Mouse (Mus musculus): ENCODE measurements around the gene Tenm4.

Tenm4 gene

DNA sequence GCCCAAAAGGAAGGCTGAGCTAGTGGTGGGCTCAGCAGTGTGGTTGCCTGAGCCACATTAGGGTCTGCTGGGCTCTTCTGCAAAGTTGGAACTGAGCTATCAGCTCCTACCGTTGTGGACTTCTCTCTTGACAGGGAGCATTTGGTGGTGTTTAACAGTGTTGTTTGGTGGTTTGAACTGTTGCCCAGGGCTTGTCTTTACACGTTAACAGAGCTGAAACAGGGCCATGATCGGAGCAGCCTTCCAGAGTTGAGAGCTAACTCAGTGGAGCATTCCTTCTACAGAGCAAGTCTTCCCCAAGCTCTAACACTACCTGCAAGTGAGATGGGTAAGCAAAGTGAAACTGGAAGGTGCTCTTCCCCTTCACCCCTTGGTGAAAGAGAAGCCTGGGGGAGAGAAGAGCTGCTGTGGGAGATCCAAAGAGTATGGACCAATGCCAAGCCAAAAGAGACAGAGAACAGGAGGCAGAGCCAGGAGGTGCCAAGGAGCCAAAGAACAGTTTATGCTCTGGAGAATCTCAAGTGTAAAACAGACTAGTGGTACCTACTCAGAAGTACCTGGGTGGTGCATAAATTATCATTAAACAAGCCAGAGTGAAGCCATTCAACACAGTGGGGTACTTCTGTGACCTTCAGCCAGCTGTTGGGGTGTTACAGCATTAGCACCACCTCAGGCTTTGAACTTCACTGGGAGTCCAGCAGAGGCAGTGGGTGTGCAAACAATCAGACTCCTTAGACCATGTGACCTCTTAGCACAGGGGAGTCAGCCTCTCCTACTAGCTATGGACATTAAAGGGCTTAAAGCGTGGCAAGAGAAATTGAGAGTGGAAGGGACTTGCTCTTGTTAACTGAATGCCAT, 71.5 kb downstream of the Tenm4 start:
- no peak for DNase-seq (ENCODE audit: low spot score in 2 of 2)

DNA sequence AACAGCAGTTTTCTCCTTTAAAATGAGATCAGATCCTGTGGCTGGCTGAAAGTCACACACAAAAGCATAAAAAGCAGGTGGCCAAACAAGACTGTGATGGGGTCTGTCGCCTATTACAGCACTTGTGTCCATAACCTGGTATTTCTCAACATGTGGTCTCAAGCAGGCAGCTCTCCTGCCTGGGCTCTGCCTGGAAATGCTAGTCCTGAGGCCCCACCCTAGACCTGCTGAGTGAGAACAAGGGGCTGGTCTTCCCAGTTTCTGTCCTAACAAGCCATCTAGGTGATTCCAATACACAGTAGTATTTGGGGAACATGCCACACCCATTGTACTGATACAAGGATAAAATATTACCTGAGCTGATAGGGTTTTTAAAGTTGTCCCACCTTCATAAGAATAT, 73.8 kb downstream of the Tenm4 start:
- DNase-seq (ENCODE audit: low spot score in 2 of 2) = no peak

DNA sequence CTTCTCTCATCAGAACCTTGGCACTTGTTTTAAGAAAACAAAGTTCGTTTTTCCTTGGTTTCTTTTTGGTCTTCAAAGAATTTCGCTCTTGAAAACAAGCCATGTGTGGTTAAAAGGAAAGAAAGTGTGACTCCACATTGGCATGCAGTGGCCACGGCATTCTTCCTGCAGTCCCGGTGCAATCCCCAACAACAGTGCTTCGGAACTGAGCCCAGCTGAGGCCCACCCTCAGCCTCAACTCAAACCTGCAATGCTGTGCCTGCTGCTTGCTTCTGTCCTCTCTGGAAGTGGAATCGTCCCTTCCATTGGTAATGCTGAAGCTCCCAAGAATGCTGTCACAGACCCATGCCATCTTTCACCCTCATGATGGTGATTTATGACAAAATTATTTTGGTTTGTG, 88.6 kb downstream of the Tenm4 start:
- DNase-seq (ENCODE audit: low spot score in 2 of 2) = no peak

DNA sequence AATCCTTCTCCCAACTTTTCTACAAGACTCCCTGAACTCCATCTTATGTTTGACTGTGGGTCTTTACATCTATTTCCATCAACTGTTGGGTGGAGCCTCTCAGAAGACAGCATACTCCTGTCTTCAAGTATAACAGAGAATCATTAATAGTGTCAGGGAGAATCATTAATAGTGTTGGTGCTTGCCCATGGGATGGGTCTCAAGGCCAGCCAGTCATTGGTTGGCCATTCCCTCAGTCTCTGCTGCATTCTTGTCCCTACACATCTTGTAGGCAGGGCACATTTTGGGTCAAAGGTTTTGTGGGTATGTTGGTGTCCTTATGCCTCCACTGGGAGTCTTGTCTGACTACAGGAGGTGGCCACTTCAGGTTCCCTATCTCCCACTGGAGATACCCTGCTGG, 91.1 kb downstream of the Tenm4 start:
- no peak for DNase-seq (ENCODE audit: low spot score in 2 of 2)

DNA sequence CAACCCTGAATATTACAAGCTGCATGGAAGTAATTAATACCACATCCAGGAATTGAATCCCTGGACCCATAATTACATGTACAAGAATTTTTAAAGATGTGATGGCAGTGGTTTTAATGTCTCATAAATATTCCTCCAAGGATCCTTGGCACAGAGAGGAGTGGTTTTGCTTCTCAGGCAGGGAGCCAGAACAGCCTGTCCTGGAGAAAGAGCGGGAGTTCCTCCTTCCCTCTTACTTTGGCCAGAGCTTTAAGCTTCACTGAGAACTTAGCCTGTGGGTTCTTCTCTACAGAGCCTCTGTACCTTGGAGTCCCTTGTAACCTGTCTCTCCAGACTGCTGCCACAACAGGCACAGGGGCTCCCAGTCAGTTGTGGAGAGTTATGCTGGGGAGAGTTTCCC, 94.9 kb downstream of the Tenm4 start:
- DNase-seq (ENCODE audit: low spot score in 2 of 2) = peak in 1 of 2 experiments; percentile 34

GRCm38 (mm10) chr7:96267266-96267665, 96.2 kb downstream of the Tenm4 start:
- DNase-seq (ENCODE audit: low spot score in 2 of 2) = no peak

DNA sequence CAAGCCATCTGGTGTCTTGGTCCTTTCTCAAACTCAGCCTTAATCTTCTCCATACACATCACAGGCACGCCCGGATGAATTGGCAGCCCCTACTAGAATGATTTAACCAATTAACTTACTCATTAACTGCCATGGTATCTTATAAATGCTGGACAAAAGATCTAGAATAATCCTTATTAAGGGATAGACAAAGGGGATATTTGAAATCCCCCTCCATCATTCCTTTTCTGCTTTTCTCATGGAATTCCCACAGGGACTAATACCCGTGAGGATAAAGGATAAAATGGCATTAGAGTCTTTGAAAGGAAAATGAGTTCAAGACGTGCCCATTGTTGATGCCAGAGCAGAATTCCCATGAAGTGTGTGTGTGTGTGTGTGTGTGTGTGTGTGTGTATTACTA, 99.6 kb downstream of the Tenm4 start:
- DNase-seq (ENCODE audit: low spot score in 2 of 2) = no peak

DNA sequence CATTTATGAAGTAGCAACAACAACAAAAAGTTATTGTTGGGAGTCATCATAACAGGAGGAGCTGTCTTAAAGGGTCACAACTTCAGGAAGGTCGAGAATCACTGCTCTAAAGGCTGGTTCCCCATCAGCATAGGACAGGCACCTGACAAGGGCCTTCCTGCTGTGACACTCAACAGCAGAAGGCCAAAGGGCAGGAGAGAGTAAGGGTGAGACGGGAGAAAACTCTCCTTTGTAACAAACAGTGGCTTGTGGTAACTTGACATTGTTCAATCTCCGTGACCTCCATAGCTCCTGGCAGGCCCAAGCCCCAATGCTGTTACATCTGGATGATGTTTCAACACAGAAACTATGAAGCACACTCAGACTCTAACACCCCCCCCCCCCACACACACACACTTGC, 101.0 kb downstream of the Tenm4 start:
- no peak for DNase-seq (ENCODE audit: low spot score in 2 of 2)

DNA sequence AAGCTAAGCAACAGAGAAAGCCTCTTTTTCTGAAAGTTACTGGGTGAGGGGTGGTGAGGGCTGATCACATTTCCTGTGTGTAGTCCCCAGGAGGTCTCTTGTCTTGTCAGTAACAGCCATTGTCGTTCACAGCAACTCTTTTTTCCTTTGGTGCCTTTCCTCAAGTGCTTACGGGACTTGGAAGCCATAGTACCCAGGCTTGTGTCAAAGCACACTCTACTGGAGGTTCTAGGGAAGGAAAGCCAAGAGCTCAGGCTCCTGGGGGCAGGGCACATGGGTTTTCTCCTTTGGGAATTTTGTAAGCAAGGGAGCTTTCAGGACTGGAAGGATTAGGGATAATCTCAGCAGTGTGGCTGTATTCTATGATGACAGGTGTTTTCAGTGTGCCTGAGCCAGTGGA, 103.4 kb downstream of the Tenm4 start:
- no peak for DNase-seq (ENCODE audit: low spot score in 2 of 2)

GRCm38 (mm10) chr7:96277550-96277949, 106.5 kb downstream of the Tenm4 start:
- no peak for DNase-seq (ENCODE audit: low spot score in 2 of 2)

DNA sequence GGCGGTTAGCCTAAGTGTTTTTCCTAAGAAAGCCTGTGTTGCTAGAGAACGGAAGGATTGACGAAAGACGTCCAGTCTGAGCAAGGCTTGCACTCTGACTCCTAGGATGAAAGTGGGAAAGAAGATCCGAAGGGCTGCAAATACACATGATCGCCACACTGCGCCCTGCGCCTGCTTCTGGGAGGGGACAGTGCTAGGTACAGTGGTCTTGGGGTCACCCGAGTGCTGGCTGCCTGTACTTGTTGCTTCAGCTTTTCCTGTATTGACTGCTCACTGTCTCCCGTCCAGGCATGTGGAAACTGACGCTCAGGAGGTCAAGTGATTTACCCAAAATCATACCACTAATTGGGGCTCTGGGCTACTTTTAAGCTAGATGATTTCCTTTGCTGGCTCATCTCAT, 107.3 kb downstream of the Tenm4 start:
- DNase-seq (ENCODE audit: low spot score in 2 of 2) = no peak

- no peak for DNase-seq (ENCODE audit: low spot score in 2 of 2)
Observed at GRCm38 (mm10) chr7:96280795-96281194, 109.7 kb downstream of the Tenm4 start.

DNA sequence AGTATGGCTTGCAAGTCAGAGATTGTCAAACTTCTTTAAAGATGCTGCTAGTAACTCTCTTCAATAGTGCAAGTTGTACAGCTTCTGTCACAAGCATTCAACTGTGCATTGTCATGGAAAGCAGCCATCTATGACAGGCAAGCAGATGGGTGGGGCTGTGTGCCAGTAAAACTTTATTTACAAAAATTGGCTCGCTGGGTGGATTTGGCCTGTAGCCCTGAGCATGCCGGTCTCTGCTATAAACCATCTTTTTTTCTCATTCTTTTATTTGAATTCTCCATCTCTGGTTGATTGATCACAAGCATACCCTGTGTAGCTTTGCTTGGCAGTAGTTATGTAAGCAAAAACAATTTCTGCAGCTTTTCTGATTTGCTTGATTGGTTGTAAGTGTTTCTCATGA, 119.5 kb downstream of the Tenm4 start:
- DNase-seq (ENCODE audit: low spot score in 2 of 2) = no peak

DNA sequence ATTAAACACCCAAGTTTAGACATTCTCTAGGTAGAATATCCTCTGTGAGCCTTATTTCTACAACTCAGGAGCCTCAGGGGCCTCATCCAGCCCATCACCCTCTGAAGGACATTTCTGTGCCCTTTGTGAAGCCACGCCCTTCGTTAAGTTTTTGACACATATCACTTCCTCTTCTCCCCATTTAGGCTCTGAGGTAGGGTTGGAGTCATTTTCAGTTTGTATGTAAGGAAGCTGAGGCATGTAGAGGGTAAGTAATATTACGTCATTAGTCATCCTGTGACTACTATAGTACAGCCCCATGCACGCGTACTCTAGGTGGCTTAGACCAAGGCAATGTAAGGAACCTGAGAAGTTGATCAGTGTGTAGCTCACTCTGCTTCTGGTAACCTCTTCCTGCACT, 124.9 kb downstream of the Tenm4 start:
- no peak for DNase-seq (ENCODE audit: low spot score in 2 of 2)

GRCm38 (mm10) chr7:96300826-96301397, 129.9 kb downstream of the Tenm4 start:
- no peak for DNase-seq (ENCODE audit: low spot score in 2 of 2)

DNA sequence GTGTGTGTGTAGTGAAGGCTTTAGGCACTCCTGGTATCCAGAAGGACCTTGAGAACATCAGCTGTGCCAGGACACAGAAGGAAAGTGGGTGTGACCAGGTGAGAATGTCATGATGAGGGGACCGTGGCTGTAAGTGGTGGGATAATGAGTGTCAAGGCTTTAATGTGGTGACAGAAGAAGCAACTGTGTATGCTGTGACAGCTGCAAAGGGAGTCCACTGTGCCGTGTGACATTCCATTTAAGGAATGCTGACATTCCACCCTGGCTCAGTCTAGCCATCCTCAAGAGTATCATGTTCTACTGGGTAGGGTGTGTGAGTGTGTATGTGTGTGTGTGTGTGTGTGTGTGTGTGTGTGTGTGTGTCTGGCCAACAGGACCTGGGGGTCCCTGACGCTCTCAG, 130.8 kb downstream of the Tenm4 start:
- no peak for DNase-seq (ENCODE audit: low spot score in 2 of 2)

DNA sequence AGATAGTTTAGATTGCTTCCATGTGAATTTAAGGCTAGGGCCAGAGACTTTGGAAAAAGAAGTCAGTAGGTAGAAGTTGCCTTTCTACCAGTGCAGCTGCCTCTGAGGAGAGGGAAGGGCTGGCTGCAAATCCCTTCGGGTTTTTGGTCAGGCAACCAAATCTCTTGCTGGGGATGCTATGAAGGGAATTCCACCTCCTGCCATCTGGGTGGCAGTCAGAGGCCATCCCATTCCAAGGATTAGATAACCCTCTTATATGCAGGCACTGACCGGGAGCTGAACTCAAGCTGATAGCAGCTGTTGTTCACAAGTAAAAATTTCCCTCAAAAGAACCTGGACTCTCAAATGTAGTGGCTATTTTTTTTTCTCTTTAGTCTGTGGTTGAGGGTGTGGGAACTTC, 132.9 kb downstream of the Tenm4 start:
- no peak for DNase-seq (ENCODE audit: low spot score in 2 of 2)

DNA sequence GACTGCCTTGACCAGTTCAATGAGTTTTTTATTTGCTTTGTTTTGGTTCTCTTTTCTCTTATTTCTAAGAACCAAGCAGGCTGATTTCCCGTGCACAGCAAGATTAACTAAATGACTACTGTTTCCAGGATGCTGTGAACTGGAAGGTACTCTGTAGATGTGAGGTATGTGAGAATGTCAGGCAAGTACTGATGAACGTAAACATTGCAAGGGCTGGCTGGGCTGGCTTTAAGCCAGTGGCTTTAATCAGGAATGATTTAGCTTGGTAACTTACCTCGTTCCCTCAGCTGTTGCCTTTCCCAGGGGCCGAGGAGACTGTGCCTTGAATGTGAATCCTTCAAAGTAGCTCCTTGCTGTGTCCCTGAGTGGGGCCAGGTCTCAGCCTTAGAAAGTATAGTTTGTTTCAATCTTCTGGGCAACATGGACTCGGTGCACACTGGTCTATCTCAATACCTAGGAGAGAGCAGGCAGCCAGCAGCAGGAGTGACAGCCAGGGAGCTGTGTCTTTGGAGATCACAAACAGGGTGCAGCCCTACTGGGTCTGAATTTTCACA, 134.4 kb downstream of the Tenm4 start:
- no peak for DNase-seq (ENCODE audit: low spot score in 2 of 2)

- no peak for DNase-seq (ENCODE audit: low spot score in 2 of 2)
Observed at GRCm38 (mm10) chr7:96308106-96308505, 137.1 kb downstream of the Tenm4 start.

- no peak for DNase-seq (ENCODE audit: low spot score in 2 of 2)
Observed at GRCm38 (mm10) chr7:96329343-96329742, 158.3 kb downstream of the Tenm4 start.

- DNase-seq (ENCODE audit: low spot score in 2 of 2) = no peak
Observed at GRCm38 (mm10) chr7:96331186-96331585, 160.1 kb downstream of the Tenm4 start.

DNA sequence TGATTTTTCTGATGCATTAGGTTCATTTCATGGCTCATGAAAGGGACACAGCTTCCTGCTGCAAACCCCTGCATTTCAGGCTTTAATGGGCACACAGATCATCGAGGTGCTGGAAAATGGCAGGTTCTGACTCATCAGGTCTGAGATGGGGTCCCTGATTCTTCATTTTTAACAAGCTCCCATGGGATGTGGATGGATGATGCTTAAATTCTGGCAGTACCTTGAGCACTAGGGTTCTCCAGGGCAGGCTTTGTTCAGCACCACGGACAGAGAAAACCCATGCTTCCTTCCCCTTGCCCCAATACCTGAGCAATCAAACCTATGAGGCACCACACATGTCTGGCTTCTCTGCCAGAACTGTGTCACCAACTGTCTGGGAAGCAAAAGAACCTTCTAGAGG, 163.3 kb downstream of the Tenm4 start:
- DNase-seq (ENCODE audit: low spot score in 2 of 2) = no peak

- DNase-seq (ENCODE audit: low spot score in 2 of 2) = no peak
Observed at GRCm38 (mm10) chr7:96336376-96336775, 165.3 kb downstream of the Tenm4 start.

Measured in urinary bladder, postnatal 36 days (tissue).